Mouse (Mus musculus) liver, embryonic 11.5 days (tissue): ENCODE data around the gene Kazn. TPM values are rescaled to one million over a fixed set of nuclear protein-coding genes. Genes with fewer than 3 reads are reported as not detected.

Experiments used
- ATAC-seq: fragments of 200-750 bp; cut with Nextera tagmentation; replicated peaks from 2 replicates; pipeline ENCODE4 v1.8.0; 2017; ENCODE audit warnings: moderate number of reproducible peaks, mild to moderate bottlenecking, moderate TSS enrichment, moderate library complexity; ENCODE audit not compliant: low FRiP score
- DNase-seq: peaks from one replicate; pipeline ENCODE4 v3.0.0-alpha.2; 2017; ENCODE audit warnings: low spot score
- H3K27ac ChIP-seq: fragments of 300-500 bp; sonication (generic); 2 replicates; pipeline ENCODE4 v1.5.1; 2014; ENCODE audit warnings: mild to moderate bottlenecking, low read depth, low read length, control low read depth
- H3K27me3 ChIP-seq: fragments of 300-500 bp; sonication (generic); replicated peaks from 2 replicates; pipeline ENCODE4 v1.6.1; 2014; ENCODE audit warnings: low read length, mixed read lengths; ENCODE audit not compliant: control insufficient read depth, insufficient read depth
- H3K36me3 ChIP-seq: fragments of 300-500 bp; sonication (generic); 2 replicates; pipeline ENCODE4 v1.6.1; 2014; ENCODE audit warnings: mild to moderate bottlenecking, low read length, moderate library complexity, mixed read lengths; ENCODE audit not compliant: control insufficient read depth, insufficient read depth
- H3K4me1 ChIP-seq: fragments of 300-500 bp; sonication (generic); replicated peaks from 2 replicates; pipeline ENCODE4 v1.6.1; 2014; ENCODE audit warnings: low read length, mixed read lengths; ENCODE audit not compliant: control insufficient read depth, insufficient read depth
- H3K4me2 ChIP-seq: fragments of 300-500 bp; sonication (generic); 2 replicates; pipeline ENCODE4 v1.6.1; 2014; ENCODE audit warnings: mild to moderate bottlenecking, control low read depth, moderate library complexity
- H3K4me3 ChIP-seq: fragments of 300-500 bp; sonication (generic); 2 replicates; pipeline ENCODE4 v1.5.1; 2014; ENCODE audit warnings: low read depth, low read length, control low read depth
- H3K9ac ChIP-seq: fragments of 300-500 bp; sonication (generic); 2 replicates; pipeline ENCODE4 v1.6.1; 2014; ENCODE audit warnings: low read depth, low read length, control low read depth
- H3K9me3 ChIP-seq: fragments of 300-500 bp; sonication (generic); 2 replicates; pipeline ENCODE4 v1.6.1; 2016; ENCODE audit warnings: low read length, inconsistent platforms, mixed read lengths; ENCODE audit not compliant: control insufficient read depth
- WGBS: fragments of 180-500 bp; shearing (Covaris S2); extraction: QIAGEN DNeasy Blood & Tissue Kit; methylation state at CpG from one replicate; pipeline ENCODE4 v1.1.7; 2014; 5-methylcytosine and 5-hydroxymethylcytosine counted together
- polyA plus RNA-seq: library from polyadenylated mRNA; unstranded; fragments of >200 nt; fragmentation: Nextera tagmentation; extraction: Ambion mirVana; gene quantifications from 2 replicates; pipeline ENCODE4 v1.2.1, GENCODE M21; 2014

Kazn gene
- polyA plus RNA-seq, 1 experiment from 2014 or later: 4.4 TPM

GRCm38 (mm10) chr4:142065270-142065669 is 173.9 kb downstream of the Kazn start:
- Histone ChIP-seq H3K9ac (no peak overlapping the region), H3K27ac (no peak overlapping the region)
- no peak for DNase-seq

GRCm38 (mm10) chr4:142064582-142065228 is 174.5 kb downstream of the Kazn start:
- Histone ChIP-seq H3K36me3 (no peaks in the 10 kb centered on the region), H3K4me3 (no peak overlapping the region), H3K4me1 (peaks cover 20% of the 10 kb centered on the region), H3K9me3 (no peaks in the 10 kb centered on the region), H3K27me3 (0 out of 2 replicates have a peak, but pooled peaks cover 4% of the 10 kb centered on the region), H3K27ac (no peak overlapping the region), H3K4me2 (no peak overlapping the region), H3K9ac (no peak overlapping the region)
- WGBS: 83% methylated on average over 11 of the region's 11 CpGs
- ATAC-seq (no peak), DNase-seq (no peak)

More at GRCm38 (mm10) chr4:142065270-142065669, 173.9 kb downstream of the Kazn start:
- Histone ChIP-seq H3K4me3 (no peak overlapping the region), H3K4me1 (peaks cover 20% of the 10 kb centered on the region), H3K9me3 (no peaks in the 10 kb centered on the region), H3K4me2 (no peak overlapping the region), H3K36me3 (no peaks in the 10 kb centered on the region), H3K27me3 (0 out of 2 replicates have a peak, but pooled peaks cover 4% of the 10 kb centered on the region)
- 60% methylated on average over 8 of the region's 8 CpGs for WGBS
- no peak for ATAC-seq

GRCm38 (mm10) chr4:142063057-142063534 is 176.1 kb downstream of the Kazn start:
- Histone ChIP-seq H3K27me3 (0 out of 2 replicates have a peak, but pooled peaks cover 4% of the 10 kb centered on the region), H3K4me3 (no peak overlapping the region), H3K27ac (no peak overlapping the region), H3K9ac (no peak overlapping the region), H3K4me1 (peaks cover 20% of the 10 kb centered on the region), H3K36me3 (no peaks in the 10 kb centered on the region), H3K4me2 (no peak overlapping the region), H3K9me3 (no peaks in the 10 kb centered on the region)
- DNase-seq (no peak), ATAC-seq (0 out of 2 replicates have a peak, but pooled peaks have one; percentile 29)
- 81% methylated on average over 8 of the region's 8 CpGs for WGBS

GRCm38 (mm10) chr4:142061485-142062240 is 177.5 kb downstream of the Kazn start:
- 77% methylated on average over 23 of the region's 23 CpGs for WGBS
- H3K9ac ChIP-seq: no peak overlapping the region
- peaks cover 20% of the 10 kb centered on the region for H3K4me1 ChIP-seq
- H3K4me2 ChIP-seq: no peak overlapping the region
- no peak for DNase-seq
- no peaks in the 10 kb centered on the region for H3K9me3 ChIP-seq
- H3K27ac ChIP-seq: no peak overlapping the region
- no peaks in the 10 kb centered on the region for H3K27me3 ChIP-seq
- no peak for ATAC-seq
- H3K36me3 ChIP-seq: no peaks in the 10 kb centered on the region
- H3K4me3 ChIP-seq: no peak overlapping the region

- Histone ChIP-seq H3K27ac (no peak overlapping the region), H3K4me1 (peaks cover 14% of the 10 kb centered on the region), H3K4me3 (no peak overlapping the region), H3K9ac (no peak overlapping the region), H3K4me2 (no peak overlapping the region), H3K27me3 (no peaks in the 10 kb centered on the region), H3K9me3 (no peaks in the 10 kb centered on the region), H3K36me3 (no peaks in the 10 kb centered on the region)
- no peak for DNase-seq
- 70% methylated on average over 18 of the region's 18 CpGs for WGBS
- ATAC-seq: no peak
These were observed 178.5 kb downstream of the Kazn start for GRCm38 (mm10) chr4:142060455-142061378.

GRCm38 (mm10) chr4:142059841-142060193 is 179.4 kb downstream of the Kazn start:
- H3K4me2 ChIP-seq: no peak overlapping the region
- 87% methylated on average over 8 of the region's 8 CpGs for WGBS
- no peak for ATAC-seq
- H3K4me3 ChIP-seq: no peak overlapping the region
- no peaks in the 10 kb centered on the region for H3K27me3 ChIP-seq
- H3K9me3 ChIP-seq: no peaks in the 10 kb centered on the region
- no peak overlapping the region for H3K9ac ChIP-seq
- H3K4me1 ChIP-seq: peaks cover 6% of the 10 kb centered on the region
- no peak overlapping the region for H3K27ac ChIP-seq
- DNase-seq: no peak
- H3K36me3 ChIP-seq: no peaks in the 10 kb centered on the region

- ATAC-seq (no peak), DNase-seq (no peak)
- Histone ChIP-seq H3K36me3 (no peaks in the 10 kb centered on the region), H3K4me1 (peaks cover 9% of the 10 kb centered on the region), H3K9me3 (no peaks in the 10 kb centered on the region), H3K27ac (no peak overlapping the region), H3K9ac (no peak overlapping the region), H3K27me3 (no peaks in the 10 kb centered on the region), H3K4me2 (no peak overlapping the region), H3K4me3 (no peak overlapping the region)
- 85% methylated on average over 13 of the region's 13 CpGs for WGBS
These were observed 179.9 kb downstream of the Kazn start for GRCm38 (mm10) chr4:142059113-142059840.
